Mouse (Mus musculus): ENCODE measurements around the gene Tmem253. TPM values are rescaled to one million over a fixed set of nuclear protein-coding genes. Genes with fewer than 3 reads are reported as not detected.

The Tmem253 gene
- polyA plus RNA-seq, 1 experiment: not detected

DNA sequence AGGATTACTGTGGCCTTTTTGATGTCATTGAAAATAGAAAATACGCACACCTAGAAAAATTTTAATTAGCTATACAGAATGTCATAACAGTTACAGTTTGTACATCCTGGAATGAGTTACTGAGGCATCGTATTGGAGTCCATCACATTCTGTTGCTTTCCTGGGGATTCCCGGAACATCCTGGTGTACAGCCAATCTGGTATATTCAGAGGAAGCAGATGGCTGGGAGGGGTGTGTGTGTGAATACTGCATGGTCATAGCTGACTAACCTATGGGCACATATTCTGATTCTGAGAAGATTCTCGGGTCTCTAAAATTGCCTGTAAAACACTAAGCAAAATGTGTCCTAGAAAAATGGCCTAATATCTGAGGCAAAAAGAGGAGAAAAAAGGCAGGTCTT is 3.4 kb upstream of the Tmem253 start:
- Histone ChIP-seq H3K4me3 (ENCODE audit: insufficient read depth, low read depth, low read length) (no peak overlapping the region), H3K27ac (ENCODE audit: insufficient read depth, low read depth, low read length) (peak overlapping the region; percentile 25; the same call in 1 of the 2 replicates), H3K4me1 (ENCODE audit: control insufficient read depth, insufficient read depth, low read length) (peaks cover 25% of the 10 kb centered on the region)
- TF ChIP-seq CTCF (IDR thresholded peaks at IDR 0.05; ENCODE audit: insufficient read depth, low read depth, low read length) (no peak), POLR2A (IDR thresholded peaks at IDR 0.05; ENCODE audit: insufficient read depth, low read depth, low read length) (no peak)
- WGBS: 65% methylated on average over 4 of the region's 4 CpGs

DNA sequence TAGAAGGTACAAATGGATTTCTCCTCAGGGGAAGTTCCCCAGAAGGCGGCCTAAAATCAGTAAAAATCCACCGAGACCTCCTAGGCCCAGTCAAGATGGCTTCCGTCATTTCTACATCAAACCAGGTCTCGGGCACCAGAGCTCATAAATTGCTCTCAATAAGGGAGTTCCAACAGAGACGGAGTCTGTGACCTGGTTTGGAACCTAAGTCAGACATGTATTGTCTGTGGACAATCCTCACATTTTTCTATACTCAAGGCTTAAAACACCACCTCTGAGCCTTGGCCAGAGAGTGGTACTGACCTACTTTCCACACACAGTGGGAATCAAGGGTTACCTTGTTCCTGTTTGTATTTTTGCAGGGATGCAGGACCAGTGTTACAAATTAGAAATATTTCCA is 2.9 kb upstream of the Tmem253 start:
- H3K4me1 ChIP-seq (ENCODE audit: control insufficient read depth, insufficient read depth, low read length): peaks cover 25% of the 10 kb centered on the region
- peak overlapping the region; percentile 25; the same call in 1 of the 2 replicates for H3K27ac ChIP-seq (ENCODE audit: insufficient read depth, low read depth, low read length)
- TF ChIP-seq CTCF (IDR thresholded peaks at IDR 0.05; ENCODE audit: insufficient read depth, low read depth, low read length) (no peak), POLR2A (IDR thresholded peaks at IDR 0.05; ENCODE audit: insufficient read depth, low read depth, low read length) (no peak)
- no peak overlapping the region for H3K4me3 ChIP-seq (ENCODE audit: insufficient read depth, low read depth, low read length)
- 54% methylated on average over 5 of the region's 5 CpGs for WGBS

DNA sequence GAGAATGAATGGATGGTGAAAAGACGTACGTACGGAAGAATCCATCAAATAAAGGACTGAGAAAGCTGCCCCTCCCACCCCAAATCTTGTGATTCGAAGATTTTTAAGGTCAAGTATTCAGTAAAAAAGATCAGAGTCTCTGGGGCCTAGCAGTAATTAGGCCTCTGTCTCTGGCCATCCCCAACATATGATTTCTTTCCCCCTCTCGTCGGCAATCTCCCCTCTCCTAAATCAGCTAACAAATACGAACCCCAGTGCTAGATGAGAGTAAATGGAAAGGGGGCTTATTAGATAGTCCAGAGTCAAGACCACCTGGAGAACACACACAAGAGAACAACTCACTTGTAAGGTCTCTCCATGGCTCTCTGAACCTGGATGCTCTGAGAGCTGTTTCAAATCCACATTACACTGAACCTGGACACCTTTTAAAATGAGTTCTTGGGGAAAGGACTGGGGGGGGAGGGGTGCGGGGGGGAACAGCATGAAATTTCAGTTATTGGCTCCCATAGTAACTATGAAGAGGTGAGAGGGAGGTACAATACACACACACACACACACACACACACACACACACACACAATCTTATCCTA is 2.3 kb upstream of the Tmem253 start:
- TF ChIP-seq POLR2A (IDR thresholded peaks at IDR 0.05; ENCODE audit: insufficient read depth, low read depth, low read length) (no peak), CTCF (IDR thresholded peaks at IDR 0.05; ENCODE audit: insufficient read depth, low read depth, low read length) (no peak)
- no peak overlapping the region for H3K4me3 ChIP-seq (ENCODE audit: insufficient read depth, low read depth, low read length)
- WGBS: 47% methylated on average over 8 of the region's 8 CpGs
- no peak overlapping the region for H3K27ac ChIP-seq (ENCODE audit: insufficient read depth, low read depth, low read length)
- H3K4me1 ChIP-seq (ENCODE audit: control insufficient read depth, insufficient read depth, low read length): peaks cover 24% of the 10 kb centered on the region

DNA sequence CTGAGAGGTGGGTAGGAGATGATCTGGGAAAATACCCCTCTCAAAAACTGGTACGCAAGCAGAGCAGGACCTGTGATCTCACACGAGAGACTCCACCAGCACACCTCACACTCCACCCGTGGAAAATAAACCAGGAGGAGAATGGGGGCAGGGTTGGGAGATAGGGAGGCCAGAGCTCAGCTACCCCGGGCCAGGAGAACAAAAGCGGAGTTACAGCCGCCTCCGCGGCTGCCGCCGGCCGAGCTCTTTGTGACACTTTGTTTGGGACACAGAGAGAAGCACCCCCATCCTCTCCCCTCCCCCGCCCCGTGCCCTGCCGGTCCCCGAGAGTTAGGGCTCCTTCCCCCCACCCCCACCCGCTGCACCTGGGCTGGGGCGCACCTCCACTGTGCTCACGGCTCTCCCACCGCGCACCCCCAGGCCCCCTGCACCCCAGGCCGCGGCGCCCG is 1.7 kb upstream of the Tmem253 start:
- 2% methylated on average over 22 of the region's 24 CpGs for WGBS
- peaks cover 24% of the 10 kb centered on the region for H3K4me1 ChIP-seq (ENCODE audit: control insufficient read depth, insufficient read depth, low read length)
- TF ChIP-seq POLR2A (IDR thresholded peaks at IDR 0.05; ENCODE audit: insufficient read depth, low read depth, low read length) (no peak), CTCF (IDR thresholded peaks at IDR 0.05; ENCODE audit: insufficient read depth, low read depth, low read length) (no peak)
- no peak overlapping the region for H3K27ac ChIP-seq (ENCODE audit: insufficient read depth, low read depth, low read length)
- H3K4me3 ChIP-seq (ENCODE audit: insufficient read depth, low read depth, low read length): peak overlapping the region; percentile 43

DNA sequence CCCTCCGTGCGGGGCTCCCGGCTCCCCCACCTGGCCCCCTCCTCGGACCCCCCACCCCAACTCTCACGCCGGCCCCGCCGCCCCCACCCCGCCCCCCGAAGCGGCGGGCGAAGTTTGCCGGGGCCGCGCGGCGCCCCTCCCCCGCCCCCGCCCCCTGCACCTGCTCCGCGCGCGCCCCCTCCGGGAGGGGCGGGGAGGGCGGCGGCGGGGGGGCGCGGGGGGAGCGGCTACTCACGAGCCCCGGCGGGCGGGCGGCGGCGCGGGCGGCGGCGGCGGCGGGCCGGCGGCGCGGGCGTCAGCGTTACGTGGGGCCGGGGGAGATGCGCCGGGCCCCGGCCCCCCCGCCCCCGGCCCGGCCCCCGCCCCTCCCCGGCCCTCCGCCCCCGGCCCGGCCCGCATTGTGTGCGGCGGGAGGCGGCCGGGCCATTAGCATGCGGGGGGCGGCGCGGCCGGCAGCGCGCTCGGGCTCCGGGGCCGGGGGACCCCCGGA is 1.1 kb upstream of the Tmem253 start:
- Histone ChIP-seq H3K27ac (ENCODE audit: insufficient read depth, low read depth, low read length) (no peak overlapping the region), H3K4me1 (ENCODE audit: control insufficient read depth, insufficient read depth, low read length) (peaks cover 23% of the 10 kb centered on the region), H3K4me3 (ENCODE audit: insufficient read depth, low read depth, low read length) (peak overlapping the region; percentile 60)
- 1% methylated on average over 27 of the region's 80 CpGs for WGBS
- TF ChIP-seq POLR2A (IDR thresholded peaks at IDR 0.05; ENCODE audit: insufficient read depth, low read depth, low read length): no peak
- no peak for TF ChIP-seq CTCF (IDR thresholded peaks at IDR 0.05; ENCODE audit: insufficient read depth, low read depth, low read length)

DNA sequence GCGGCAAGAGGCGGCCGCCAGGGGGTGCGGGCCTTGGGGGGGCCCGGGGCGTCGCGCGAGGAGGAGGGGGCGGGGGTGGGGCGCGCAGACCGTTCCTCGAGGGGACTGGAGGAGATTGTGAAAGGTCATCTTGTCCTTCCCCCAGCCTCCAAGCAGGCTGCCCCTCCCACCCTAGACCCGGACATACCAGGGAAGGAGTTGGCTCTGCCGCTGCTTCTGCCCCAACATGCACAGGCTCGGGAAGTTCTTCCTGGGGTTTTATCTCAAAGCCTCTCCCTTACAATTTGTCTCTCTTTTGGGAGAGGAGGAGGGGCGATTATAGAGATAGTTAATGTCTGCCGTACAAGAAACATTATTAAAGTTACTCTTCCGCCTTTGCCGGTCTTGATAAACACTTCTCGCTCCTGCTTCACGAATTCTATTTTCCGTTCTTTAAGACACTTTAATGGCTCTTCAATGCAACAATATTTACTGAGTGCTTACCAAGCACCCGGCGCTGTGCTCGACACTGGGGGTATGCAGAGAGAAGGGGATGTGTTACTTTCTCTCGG is 622 bp upstream of the Tmem253 start:
- Histone ChIP-seq H3K4me3 (ENCODE audit: insufficient read depth, low read depth, low read length) (peak overlapping the region; percentile 60), H3K27ac (ENCODE audit: insufficient read depth, low read depth, low read length) (peak overlapping the region; percentile 83), H3K4me1 (ENCODE audit: control insufficient read depth, insufficient read depth, low read length) (peaks cover 20% of the 10 kb centered on the region)
- no peak for TF ChIP-seq CTCF (IDR thresholded peaks at IDR 0.05; ENCODE audit: insufficient read depth, low read depth, low read length)
- 0 out of 2 replicates have a peak, but pooled peaks have one; percentile 25 for TF ChIP-seq POLR2A (IDR thresholded peaks at IDR 0.05; ENCODE audit: insufficient read depth, low read depth, low read length)
- under 1% methylated on average over 26 of the region's 28 CpGs for WGBS

DNA sequence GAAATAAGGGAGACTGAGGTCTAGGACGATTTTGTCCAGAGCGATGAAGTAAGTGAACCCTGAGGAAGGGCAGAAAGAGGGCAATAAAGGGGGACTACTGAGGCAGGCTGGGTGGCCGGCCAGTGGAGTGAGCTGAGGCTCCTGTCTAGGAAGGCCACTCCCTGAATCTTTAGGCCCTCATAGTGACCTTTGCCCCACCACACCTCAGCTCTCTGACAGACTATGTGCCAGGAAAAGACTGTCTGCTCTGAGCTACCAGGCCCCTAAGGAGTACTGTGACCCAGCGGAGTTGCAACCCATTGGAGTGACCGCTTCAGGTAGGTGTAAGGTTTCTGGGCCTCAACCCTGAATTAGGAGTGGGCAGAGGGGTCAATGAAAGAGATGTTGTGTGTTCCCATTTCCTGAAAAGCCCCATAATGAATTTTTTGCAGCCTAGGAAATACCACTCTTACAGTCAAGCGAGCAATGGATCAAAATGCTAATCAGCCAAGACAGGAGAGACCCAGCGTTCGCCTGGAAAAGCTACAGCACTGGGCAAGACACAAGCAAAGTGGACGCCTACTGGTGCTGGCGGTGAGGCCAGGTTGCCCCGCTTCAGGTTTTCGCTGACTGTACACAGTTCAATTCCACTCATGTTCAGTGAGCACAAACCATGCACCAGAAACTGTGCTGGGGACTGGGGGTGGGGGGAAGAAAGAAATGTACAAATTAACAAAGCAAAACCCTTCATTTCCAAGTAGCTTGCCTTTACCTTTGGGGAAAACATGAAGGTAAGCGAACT is 1.4 kb downstream of the Tmem253 start:
- Histone ChIP-seq H3K27ac (ENCODE audit: insufficient read depth, low read depth, low read length) (no peak overlapping the region), H3K4me1 (ENCODE audit: control insufficient read depth, insufficient read depth, low read length) (peaks cover 12% of the 10 kb centered on the region), H3K4me3 (ENCODE audit: insufficient read depth, low read depth, low read length) (no peak overlapping the region)
- WGBS: 81% methylated on average over 13 of the region's 13 CpGs
- TF ChIP-seq POLR2A (IDR thresholded peaks at IDR 0.05; ENCODE audit: insufficient read depth, low read depth, low read length): no peak
- no peak for TF ChIP-seq CTCF (IDR thresholded peaks at IDR 0.05; ENCODE audit: insufficient read depth, low read depth, low read length)

DNA sequence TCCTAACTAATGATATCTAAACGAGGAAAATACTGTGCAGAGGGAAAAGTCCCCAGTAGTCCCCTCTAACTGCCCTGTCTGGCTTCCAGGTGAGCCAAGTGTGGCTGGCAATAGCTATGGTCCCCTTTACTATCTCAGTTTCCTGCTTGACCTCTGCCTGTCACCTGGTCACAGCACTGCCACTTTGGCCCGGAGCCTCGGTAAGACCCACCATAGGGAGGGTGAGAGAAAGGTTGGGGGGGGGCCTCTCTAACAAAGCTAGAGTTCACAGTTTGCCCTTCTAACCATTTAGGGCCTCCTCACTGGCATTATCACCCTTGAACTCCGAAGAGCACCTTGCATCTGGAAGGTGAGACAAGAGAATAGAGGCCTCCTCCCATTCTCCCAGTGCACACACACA is 2.2 kb downstream of the Tmem253 start:
- no peak overlapping the region for H3K4me3 ChIP-seq (ENCODE audit: insufficient read depth, low read depth, low read length)
- TF ChIP-seq POLR2A (IDR thresholded peaks at IDR 0.05; ENCODE audit: insufficient read depth, low read depth, low read length) (no peak), CTCF (IDR thresholded peaks at IDR 0.05; ENCODE audit: insufficient read depth, low read depth, low read length) (no peak)
- H3K4me1 ChIP-seq (ENCODE audit: control insufficient read depth, insufficient read depth, low read length): peaks cover 12% of the 10 kb centered on the region
- no peak overlapping the region for H3K27ac ChIP-seq (ENCODE audit: insufficient read depth, low read depth, low read length)
- WGBS: 90% methylated on average over 4 of the region's 4 CpGs

Measured in olfactory bulb, adult 2 months (tissue).